Mouse (Mus musculus): ENCODE data around the gene Cd82.

- no peak for TF ChIP-seq POLR2A (IDR thresholded peaks at IDR 0.05; ENCODE audit: low read depth, low read length)
- TF ChIP-seq ELF1 (IDR thresholded peaks at IDR 0.05; ENCODE audit: low read depth, low read length) = no peak
- TF ChIP-seq MYC (IDR thresholded peaks at IDR 0.05; ENCODE audit: low read depth, low read length) = no peak
- TF ChIP-seq MAX (IDR thresholded peaks at IDR 0.05; ENCODE audit: low read length) = no peak
- no peak for TF ChIP-seq JUND (conservative IDR thresholded peaks at IDR 0.05; ENCODE audit: low read depth, low read length)
- TF ChIP-seq MXI1 (IDR thresholded peaks at IDR 0.05; ENCODE audit: low read depth, low read length) = no peak
- TF ChIP-seq ETS1 (conservative IDR thresholded peaks at IDR 0.05; ENCODE audit: low read depth, low read length) = no peak
- 0 out of 2 replicates have a peak, but pooled peaks have one; percentile 9 for TF ChIP-seq EP300 (IDR thresholded peaks at IDR 0.05; ENCODE audit: low read length)
- no peak for TF ChIP-seq USF2 (conservative IDR thresholded peaks at IDR 0.05; ENCODE audit: low read depth, low read length)
- no peak for TF ChIP-seq MAFK (IDR thresholded peaks at IDR 0.05; ENCODE audit: insufficient replicate concordance, low read length)
- TF ChIP-seq CTCF (conservative IDR thresholded peaks at IDR 0.05 in 1 of 2, IDR thresholded peaks at IDR 0.05 in 1 of 2; ENCODE audit: low read depth in 2 of 2, low read length in 2 of 2) = no peak
- no peak for TF ChIP-seq ZNF384 (IDR thresholded peaks at IDR 0.05; ENCODE audit: low read depth, low read length)
- TF ChIP-seq NELFE (IDR thresholded peaks at IDR 0.05; ENCODE audit: low read depth, low read length) = no peak
- TF ChIP-seq CHD1 (IDR thresholded peaks at IDR 0.05; ENCODE audit: low read depth, low read length) = no peak
Measured at GRCm38 (mm10) chr2:93443106-93443505, 19.8 kb downstream of the Cd82 start.
